ENCODE assay signal across 8 mouse cellular contexts in the genomic region with DNA sequence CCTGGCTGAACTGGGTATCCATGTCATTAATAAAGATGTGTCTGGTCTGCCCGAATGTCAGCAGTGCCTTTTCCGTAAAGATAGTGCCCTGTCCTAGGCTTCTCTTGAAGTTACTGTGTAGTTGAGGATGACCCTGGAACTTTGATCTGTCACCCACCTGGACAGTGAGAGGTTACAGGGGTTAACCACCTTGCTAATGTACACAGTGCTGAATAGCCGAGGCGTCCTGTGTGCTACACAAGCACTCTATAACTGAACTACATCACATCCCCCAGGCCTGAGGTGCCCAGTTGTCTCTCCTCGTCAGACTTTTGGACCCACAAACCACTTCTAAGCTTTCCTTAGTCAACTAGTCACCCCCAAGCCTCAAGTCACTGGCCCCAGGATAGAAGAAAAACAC. TPM values are rescaled to one million over a fixed set of nuclear protein-coding genes. Genes with fewer than 3 reads are reported as not detected.
DNase-seq lines count a peak whose midpoint lies in the region; ATAC-seq and TF ChIP-seq lines count a peak whose summit lies in the region.

No protein-coding gene starts in this region.

- DNase-seq in heart, adult 9 months (ENCODE audit: low spot score in 2 of 2) = no peak
- no peak for DNase-seq in ES-E14 (ENCODE audit: low read depth, low spot score)
- no peak for DNase-seq in heart, postnatal 0 days (ENCODE audit: low spot score)
- DNase-seq in B cell, adult 2 months = no peak
- DNase-seq in layer of hippocampus, adult 18-20 months (ENCODE audit: low spot score in 2 of 2) = no peak
- no peak for DNase-seq in adrenal gland, adult 8-10 months

- in situ Hi-C loops in ES-E14 (cut with MboI; ENCODE audit: low sequenced_read_pairs in 2 of 2, unreplicated experiment in 2 of 2) = no loop called here

- H3K4me3 ChIP-seq in heart, embryonic 12.5 days = peak overlapping the region; percentile 85
- H3K4me3 ChIP-seq in ES-E14 (ENCODE audit: insufficient read depth in 1 of 2, low read depth in 1 of 2, low read length in 2 of 2, poor library complexity in 1 of 2, severe bottlenecking in 1 of 2) = peak overlapping the region; percentile 52 to 82; a peak in 3 of 4 replicates
- peak overlapping the region; percentile 78 for H3K4me3 ChIP-seq in heart, postnatal 0 days (ENCODE audit: low read depth, low read length)
- H3K4me3 ChIP-seq in macrophage (ENCODE audit: inconsistent target) = peak overlapping the region; percentile 62

- 68% methylated on average over 5 of the region's 5 CpGs for WGBS in heart, embryonic 12.5 days
- WGBS in heart, postnatal 0 days = 63% methylated on average over 5 of the region's 5 CpGs
- WGBS in macrophage (ENCODE audit: missing documents) = 63% methylated on average over 5 of the region's 5 CpGs

- no peaks in the 10 kb centered on the region for H3K27me3 ChIP-seq in heart, embryonic 12.5 days (replicated peaks)
- H3K27me3 ChIP-seq in heart, postnatal 0 days (ENCODE audit: control insufficient read depth, insufficient read depth, low read length) = no peaks in the 10 kb centered on the region

- no peak for ATAC-seq in heart, embryonic 12.5 days (ENCODE audit: insufficient number of reproducible peaks, low FRiP score)
- ATAC-seq in heart, postnatal 0 days (ENCODE audit: insufficient read depth, low read depth) = no peak

- peaks cover 42% of the 10 kb centered on the region for H3K4me1 ChIP-seq in heart, embryonic 12.5 days (replicated peaks)
- H3K4me1 ChIP-seq in ES-E14 (ENCODE audit: control insufficient read depth in 2 of 2, insufficient read depth in 2 of 2, low read length in 2 of 2, poor library complexity in 1 of 2) = peaks cover 0 to 8% of the 10 kb centered on the region in 2 experiments; a peak in 2 of 4 replicates
- H3K4me1 ChIP-seq in heart, postnatal 0 days (ENCODE audit: control insufficient read depth, insufficient read depth) = peaks cover 35% of the 10 kb centered on the region

- peaks cover 38% of the 10 kb centered on the region for H3K79me2 ChIP-seq in macrophage (ENCODE audit: inconsistent target)

- H3K27ac ChIP-seq in heart, embryonic 12.5 days (ENCODE audit: poor library complexity, severe bottlenecking) = peak overlapping the region; percentile 93; the same call in 1 of the 2 replicates
- H3K27ac ChIP-seq in ES-E14 (ENCODE audit: insufficient read depth, low read depth, low read length, poor library complexity, severe bottlenecking) = no peak overlapping the region
- H3K27ac ChIP-seq in heart, postnatal 0 days (ENCODE audit: low read depth) = peak overlapping the region; percentile 89; the same call in 1 of the 2 replicates
- peak overlapping the region; percentile 58; the same call in 1 of the 2 replicates for H3K27ac ChIP-seq in macrophage

- H3K4me2 ChIP-seq in heart, embryonic 12.5 days = peak overlapping the region; percentile 97
- H3K4me2 ChIP-seq in heart, postnatal 0 days (ENCODE audit: low read depth, low read length) = peak overlapping the region; percentile 92

- peak overlapping the region; percentile 94 for H3K9ac ChIP-seq in heart, embryonic 12.5 days
- H3K9ac ChIP-seq in ES-E14 (ENCODE audit: insufficient read depth, low read depth, low read length, poor library complexity, severe bottlenecking) = peak overlapping the region; percentile 94; the same call in 1 of the 2 replicates
- peak overlapping the region; percentile 84 for H3K9ac ChIP-seq in heart, postnatal 0 days (replicated peaks; ENCODE audit: low read depth, low read length)

- TF ChIP-seq CTCF in heart, postnatal 0 days (IDR thresholded peaks at IDR 0.05; ENCODE audit: low read depth) = no peak

- H3K36me3 ChIP-seq in heart, embryonic 12.5 days = peaks cover 17% of the 10 kb centered on the region
- H3K36me3 ChIP-seq in ES-E14 (ENCODE audit: control insufficient read depth, insufficient read depth, low read length, poor library complexity, severe bottlenecking) (peaks cover 17% of the 10 kb centered on the region), macrophage (ENCODE audit: inconsistent target) (no peaks in the 10 kb centered on the region)
- H3K36me3 ChIP-seq in heart, postnatal 0 days (replicated peaks; ENCODE audit: control insufficient read depth, insufficient read depth, low read length) = peaks cover 12% of the 10 kb centered on the region

- TF ChIP-seq EP300 in heart, postnatal 0 days (IDR thresholded peaks at IDR 0.05; ENCODE audit: low read depth) = no peak

- H3K9me3 ChIP-seq in heart, embryonic 12.5 days (replicated peaks) = no peaks in the 10 kb centered on the region
- no peaks in the 10 kb centered on the region for H3K9me3 ChIP-seq in ES-E14 (ENCODE audit: control insufficient read depth, insufficient read depth, low read depth, low read length)
- H3K9me3 ChIP-seq in heart, postnatal 0 days (replicated peaks; ENCODE audit: control insufficient read depth, low read length) = no peaks in the 10 kb centered on the region

TF ChIP-seq in ES-E14, 5 proteins besides CTCF, POLR2A, EP300 and RAD21 (continues in another document):
- TF ChIP-seq ZNF384 (IDR thresholded peaks at IDR 0.05; ENCODE audit: low read depth, low read length) = no peak

RNA-seq across cellular contexts. Expression of gene Znhit2, which starts 1.4 kb away (rescaled TPM):
- 23.9 and 24.9 TPM in 2 replicates for polyA plus RNA-seq in heart, embryonic 12.5 days (2016; fragmentation: Nextera tagmentation; extraction: Ambion mirVana)
- total RNA-seq in ES-E14 (2012; rRNA removed) = 18.2 and 23.2 TPM in 2 replicates
- total RNA-seq in heart, postnatal 0 days (2014; rRNA removed; ENCODE audit: low replicate concordance) = 46.7 and 58.4 TPM in 2 replicates
- polyA plus RNA-seq in heart, postnatal 0 days (2015; fragmentation: Nextera tagmentation; extraction: Ambion mirVana) = 21.4 and 22.7 TPM in 2 replicates
- 1 to 10 TPM in 22 of 26 experiments, under 1 TPM in 1, not detected in 3; 0.69 to 6.6 (median 3.3) TPM for total RNA-seq in macrophage (2018; cell fraction: chromatin; rRNA removed)
- total RNA-seq in macrophage (2018; cell fraction: cytosol; rRNA removed) = 10 to 100 TPM in 24 of 26 experiments, 1 to 10 TPM in 2; 8.6 to 30.9 (median 20.0) TPM
- total RNA-seq in macrophage (2018; cell fraction: nucleus; rRNA removed) = 10 to 100 TPM in 10 of 26 experiments, 1 to 10 TPM in 16; 2.7 to 20.2 (median 8.0) TPM
- 4.0 to 21.8 TPM (median 18.1 TPM) in 3 replicates for polyA plus RNA-seq in macrophage (2018)
- total RNA-seq in layer of hippocampus, adult 18-20 months (2021) = 10 to 100 TPM; 34.6 to 36.2 TPM
- total RNA-seq in adrenal gland, adult 8-10 months (2022) = 10 to 100 TPM; 31.6 to 43.1 (median 34.6) TPM

RNA-seq across cellular contexts. Expression of gene Fau, which starts 4.8 kb away (rescaled TPM):
- polyA plus RNA-seq in heart, embryonic 12.5 days (2016; fragmentation: Nextera tagmentation; extraction: Ambion mirVana) = 503 and 513 TPM in 2 replicates
- total RNA-seq in ES-E14 (2012; rRNA removed) = 1,469 and 1,510 TPM in 2 replicates
- total RNA-seq in heart, postnatal 0 days (2014; rRNA removed; ENCODE audit: low replicate concordance) = 562 and 833 TPM in 2 replicates
- 484 and 508 TPM in 2 replicates for polyA plus RNA-seq in heart, postnatal 0 days (2015; fragmentation: Nextera tagmentation; extraction: Ambion mirVana)
- total RNA-seq in macrophage (2018; cell fraction: chromatin; rRNA removed) = 100 to 1,000 TPM in 7 of 26 experiments, 10 to 100 TPM in 19; 47.1 to 193 (median 87.2) TPM
- total RNA-seq in macrophage (2018; cell fraction: cytosol; rRNA removed) = 1,000 to 10,000 TPM; 1,233 to 3,484 (median 1,756) TPM
- total RNA-seq in macrophage (2018; cell fraction: nucleus; rRNA removed) = 100 to 1,000 TPM; 201 to 530 (median 344) TPM
- 767 to 1,640 TPM (median 1,335 TPM) in 3 replicates for polyA plus RNA-seq in macrophage (2018)
- 100 to 1,000 TPM; 769 to 789 TPM for total RNA-seq in layer of hippocampus, adult 18-20 months (2021)
- 1,000 to 10,000 TPM; 1,027 to 1,106 (median 1,086) TPM for total RNA-seq in adrenal gland, adult 8-10 months (2022)

RNA-seq across cellular contexts. Expression of gene Mrpl49, which starts 4.8 kb away (rescaled TPM):
- polyA plus RNA-seq in heart, embryonic 12.5 days (2016; fragmentation: Nextera tagmentation; extraction: Ambion mirVana) = 58.5 and 64.4 TPM in 2 replicates
- 55.9 and 62.7 TPM in 2 replicates for total RNA-seq in ES-E14 (2012; rRNA removed)
- 18.7 and 37.1 TPM in 2 replicates for total RNA-seq in heart, postnatal 0 days (2014; rRNA removed; ENCODE audit: low replicate concordance)
- 49.7 and 53.5 TPM in 2 replicates for polyA plus RNA-seq in heart, postnatal 0 days (2015; fragmentation: Nextera tagmentation; extraction: Ambion mirVana)
- 10 to 100 TPM in 14 of 26 experiments, 1 to 10 TPM in 12; 1.1 to 29.3 (median 12.0) TPM for total RNA-seq in macrophage (2018; cell fraction: chromatin; rRNA removed)
- total RNA-seq in macrophage (2018; cell fraction: cytosol; rRNA removed) = 10 to 100 TPM in 25 of 26 experiments, 1 to 10 TPM in 1; 10.0 to 29.0 (median 22.0) TPM
- total RNA-seq in macrophage (2018; cell fraction: nucleus; rRNA removed) = 10 to 100 TPM in 14 of 26 experiments, 1 to 10 TPM in 12; 3.0 to 31.2 (median 10.1) TPM
- polyA plus RNA-seq in macrophage (2018) = 21.9 to 37.4 TPM (median 33.3 TPM) in 3 replicates
- total RNA-seq in layer of hippocampus, adult 18-20 months (2021) = 10 to 100 TPM; 48.0 to 52.0 TPM
- 10 to 100 TPM; 52.0 to 61.8 (median 59.6) TPM for total RNA-seq in adrenal gland, adult 8-10 months (2022)

RNA-seq across cellular contexts. Expression of gene Tm7sf2, which starts 5.8 kb away (rescaled TPM):
- polyA plus RNA-seq in heart, embryonic 12.5 days (2016; fragmentation: Nextera tagmentation; extraction: Ambion mirVana) = 8.4 and 9.2 TPM in 2 replicates
- 14.0 and 23.2 TPM in 2 replicates for total RNA-seq in ES-E14 (2012; rRNA removed)
- total RNA-seq in heart, postnatal 0 days (2014; rRNA removed; ENCODE audit: low replicate concordance) = 13.1 and 14.4 TPM in 2 replicates
- polyA plus RNA-seq in heart, postnatal 0 days (2015; fragmentation: Nextera tagmentation; extraction: Ambion mirVana) = 3.2 and 3.3 TPM in 2 replicates
- total RNA-seq in macrophage (2018; cell fraction: chromatin; rRNA removed) = 10 to 100 TPM in 23 of 26 experiments, 1 to 10 TPM in 3; 7.8 to 41.0 (median 20.2) TPM
- total RNA-seq in macrophage (2018; cell fraction: cytosol; rRNA removed) = 10 to 100 TPM in 21 of 26 experiments, 1 to 10 TPM in 5; 8.6 to 15.5 (median 11.6) TPM
- 10 to 100 TPM in 23 of 26 experiments, 1 to 10 TPM in 3; 4.0 to 47.4 (median 17.0) TPM for total RNA-seq in macrophage (2018; cell fraction: nucleus; rRNA removed)
- 4.6 to 21.1 TPM (median 17.5 TPM) in 3 replicates for polyA plus RNA-seq in macrophage (2018)
- 10 to 100 TPM; 22.4 to 24.4 TPM for total RNA-seq in layer of hippocampus, adult 18-20 months (2021)
- 10 to 100 TPM; 24.9 to 36.1 (median 27.2) TPM for total RNA-seq in adrenal gland, adult 8-10 months (2022)

RNA-seq across cellular contexts. Expression of gene Vps51, which starts 14.6 kb away (rescaled TPM):
- polyA plus RNA-seq in heart, embryonic 12.5 days (2016; fragmentation: Nextera tagmentation; extraction: Ambion mirVana) = 45.1 and 50.2 TPM in 2 replicates
- total RNA-seq in ES-E14 (2012; rRNA removed) = 36.9 and 45.3 TPM in 2 replicates
- 55.2 and 59.7 TPM in 2 replicates for total RNA-seq in heart, postnatal 0 days (2014; rRNA removed; ENCODE audit: low replicate concordance)
- 32.5 and 35.8 TPM in 2 replicates for polyA plus RNA-seq in heart, postnatal 0 days (2015; fragmentation: Nextera tagmentation; extraction: Ambion mirVana)
- 100 to 1,000 TPM in 11 of 26 experiments, 10 to 100 TPM in 15; 44.2 to 155 (median 96.9) TPM for total RNA-seq in macrophage (2018; cell fraction: chromatin; rRNA removed)
- 10 to 100 TPM; 26.7 to 54.4 (median 40.7) TPM for total RNA-seq in macrophage (2018; cell fraction: cytosol; rRNA removed)
- total RNA-seq in macrophage (2018; cell fraction: nucleus; rRNA removed) = 100 to 1,000 TPM in 4 of 26 experiments, 10 to 100 TPM in 22; 45.8 to 111 (median 80.4) TPM
- polyA plus RNA-seq in macrophage (2018) = 20.2 to 48.8 TPM (median 37.7 TPM) in 3 replicates
- total RNA-seq in layer of hippocampus, adult 18-20 months (2021) = 10 to 100 TPM; 93.7 to 94.4 TPM
- total RNA-seq in adrenal gland, adult 8-10 months (2022) = 10 to 100 TPM; 66.2 to 92.3 (median 81.3) TPM
